Mouse (Mus musculus): ENCODE results near the gene Tfap2e.

Gene Tfap2e

DNA sequence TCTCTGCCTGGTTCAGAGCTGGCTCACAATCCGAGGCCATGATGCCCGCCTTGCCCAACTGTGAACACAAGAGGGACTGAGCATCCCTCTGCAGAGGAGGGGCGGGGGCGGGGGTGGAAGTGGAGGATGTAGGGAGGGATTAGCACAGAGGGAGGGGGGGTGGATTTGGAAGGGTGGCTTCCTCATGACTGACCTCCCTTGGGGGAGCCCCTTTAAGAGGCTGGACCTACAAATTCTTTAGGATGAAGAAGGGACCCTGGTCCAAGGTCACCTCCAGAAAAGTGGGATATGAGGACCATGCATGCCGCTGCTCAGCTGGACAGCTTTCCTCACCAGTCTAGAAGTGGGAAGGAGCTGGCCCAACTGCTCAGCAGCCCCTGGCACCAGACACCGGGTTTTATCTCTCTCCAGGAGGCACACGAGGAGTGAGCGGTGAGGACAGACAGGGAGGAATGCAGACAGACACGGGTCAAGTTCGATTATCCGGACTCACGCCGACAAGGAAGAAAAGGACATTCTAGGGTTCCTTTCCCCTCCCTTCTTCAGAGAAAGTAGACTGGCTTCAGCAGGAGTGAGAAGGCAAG is 16.1 kb upstream of the Tfap2e start:
- in situ Hi-C loops (cut with MboI, MseI) = no loop called here

DNA sequence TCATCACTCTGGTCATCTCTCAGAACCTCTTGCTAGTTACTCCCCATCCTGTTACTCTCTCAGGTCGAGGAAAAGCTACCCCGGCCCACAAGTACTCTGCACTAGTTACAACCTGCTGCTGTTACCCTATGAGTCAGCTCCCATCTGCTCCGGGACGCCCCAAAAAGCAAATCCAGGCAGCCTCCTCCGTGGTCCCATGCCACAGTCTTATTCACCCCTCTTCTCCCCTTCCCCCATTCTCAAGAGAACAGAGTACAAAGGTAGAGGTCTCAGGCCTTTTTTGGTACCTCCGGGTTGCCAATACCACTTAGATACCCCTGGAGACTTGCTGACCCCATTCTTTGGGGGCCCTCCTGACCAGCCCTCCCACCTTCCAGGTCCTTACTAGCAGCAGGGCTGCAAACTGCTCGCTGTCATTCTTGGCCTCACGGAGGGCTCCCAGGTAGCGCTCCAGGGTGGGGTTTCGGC is 15.6 kb upstream of the Tfap2e start:
- in situ Hi-C loops (cut with MboI, MseI) = no loop called here

DNA sequence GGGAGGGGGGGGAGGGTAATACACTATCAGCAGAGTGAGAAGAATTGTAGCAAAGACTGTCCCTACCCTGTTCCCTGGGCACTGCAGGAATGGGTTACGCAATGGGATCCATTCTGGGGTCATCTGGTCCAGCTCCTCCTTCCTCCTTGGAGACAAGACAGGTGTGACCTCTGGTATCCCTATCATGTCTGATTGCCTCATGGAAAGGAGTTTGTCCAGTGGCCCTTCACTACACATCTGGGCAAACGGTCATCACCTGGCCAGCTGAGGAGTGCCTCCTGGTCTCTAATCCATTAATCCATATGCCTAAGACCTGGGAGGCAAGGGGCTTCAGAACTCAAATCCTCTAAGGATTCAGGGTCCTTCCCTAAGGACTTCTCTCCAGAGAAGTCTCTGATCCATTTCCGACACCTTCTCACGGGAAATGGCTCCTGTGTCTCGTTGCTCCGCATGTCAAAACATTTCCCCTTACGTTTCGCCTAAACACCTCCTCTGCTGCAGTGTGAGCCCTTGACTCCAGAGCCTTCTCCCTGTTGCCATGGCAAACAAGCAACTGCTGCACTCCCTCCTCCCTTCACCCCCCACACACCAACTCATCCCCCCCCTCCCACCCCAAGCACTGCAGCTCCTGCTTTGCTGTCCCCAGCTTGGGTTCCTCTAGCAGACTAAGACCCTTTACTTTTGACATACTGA is 15.0 kb upstream of the Tfap2e start:
- in situ Hi-C loops (cut with MboI, MseI) = no loop called here

DNA sequence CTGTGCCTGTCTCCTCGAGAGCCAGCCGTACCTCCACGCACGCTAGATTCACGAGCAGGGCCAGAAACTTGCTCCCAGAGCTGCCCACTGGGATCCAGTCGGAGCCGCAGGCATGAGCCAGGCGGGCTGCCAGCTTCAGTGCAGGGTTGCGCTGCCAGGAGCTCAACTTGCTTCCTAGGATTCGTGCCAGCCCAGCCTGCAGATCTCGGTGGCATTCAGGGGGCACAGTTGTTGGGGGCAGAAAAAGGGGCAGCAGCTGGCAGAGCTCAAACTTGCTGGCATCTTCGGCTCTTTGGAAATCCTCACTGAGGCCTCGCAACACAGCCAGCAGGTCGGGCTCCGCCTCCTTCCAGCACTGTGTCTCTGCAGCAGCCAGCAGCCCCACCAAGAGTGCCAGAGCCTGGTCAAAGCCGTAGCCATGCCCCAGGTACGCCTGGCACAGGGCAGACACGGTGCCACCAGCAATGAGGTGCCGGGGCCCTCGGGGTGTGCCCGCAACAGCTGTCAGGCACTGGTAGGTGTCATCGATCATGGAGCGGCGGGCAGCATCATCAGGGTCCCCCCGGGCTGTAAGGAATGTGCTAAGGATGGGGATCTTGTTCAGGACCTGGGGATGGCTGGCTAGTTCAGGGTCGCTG is 14.1 kb upstream of the Tfap2e start:
- in situ Hi-C loops (cut with MboI, MseI) = no loop called here

DNA sequence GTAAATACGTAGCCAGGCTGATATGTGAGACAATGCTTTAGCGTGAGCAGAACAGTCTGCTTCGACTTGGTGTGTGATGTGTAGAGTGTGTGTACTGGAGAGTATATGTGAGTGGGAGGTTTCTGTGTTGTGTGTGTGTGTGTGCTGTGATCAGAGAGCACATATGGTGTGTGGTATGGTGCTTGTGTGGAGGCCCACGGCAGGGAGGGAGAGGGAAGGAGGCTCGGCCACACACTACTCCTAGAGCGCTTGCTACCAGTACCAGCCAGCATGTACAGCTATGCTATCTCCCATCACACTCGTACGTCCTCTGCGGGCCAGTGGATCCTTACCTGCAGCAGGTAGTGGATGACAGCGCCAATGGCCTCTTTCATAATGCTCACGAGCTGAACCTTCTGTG is 13.5 kb upstream of the Tfap2e start:
- in situ Hi-C loops (cut with MboI, MseI) = no loop called here

DNA sequence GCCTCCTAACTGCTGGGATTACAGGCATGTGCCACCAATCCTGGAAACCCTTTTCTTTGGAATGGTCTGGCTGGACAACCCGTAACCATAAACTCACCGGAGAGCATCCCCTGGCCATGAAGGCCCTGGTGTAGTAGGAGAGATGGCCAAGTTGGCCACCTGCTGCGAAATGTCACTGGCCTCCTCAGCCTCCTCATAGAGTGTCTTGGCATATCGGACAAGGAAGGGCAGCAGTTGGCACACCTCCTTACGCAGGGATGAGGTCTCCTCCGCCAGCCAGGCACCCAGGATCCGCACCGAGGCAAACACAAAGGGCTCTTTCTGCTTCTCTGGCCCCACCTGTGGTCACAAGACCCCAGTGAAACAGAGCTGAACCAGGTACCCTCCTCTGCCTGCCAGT is 12.3 kb upstream of the Tfap2e start:
- in situ Hi-C loops (cut with MboI, MseI) = no loop called here

DNA sequence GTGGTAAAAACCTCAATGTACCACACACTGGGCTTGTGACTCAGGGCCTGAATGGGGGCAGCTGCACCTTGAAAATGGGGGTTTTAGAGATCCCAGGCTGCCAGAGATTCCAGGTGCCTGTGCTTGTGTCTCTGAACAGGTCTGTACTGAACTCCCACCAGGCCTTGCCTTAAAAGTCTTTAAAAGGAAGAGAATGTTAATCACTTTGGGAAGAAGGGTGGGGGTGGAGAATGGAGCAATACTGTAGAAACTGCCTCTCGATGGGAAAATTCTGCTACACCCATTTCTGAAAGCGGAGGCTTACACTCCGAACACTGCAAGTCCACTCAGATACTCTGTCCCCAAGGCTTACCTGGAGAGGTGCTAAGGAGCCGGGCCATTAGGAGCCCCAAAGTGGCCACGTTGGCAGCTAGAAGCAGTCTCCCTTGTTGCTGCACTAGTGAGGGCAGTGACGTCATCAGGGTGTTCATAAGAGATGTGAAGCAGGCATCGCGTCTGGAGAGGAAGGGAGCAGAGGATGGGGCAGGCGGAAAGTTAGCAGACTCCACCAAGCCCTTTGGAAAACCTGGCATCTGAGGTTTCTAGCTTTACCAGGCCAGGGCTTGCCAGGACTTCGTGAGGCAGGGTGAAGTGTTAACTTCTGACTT is 10.3 kb upstream of the Tfap2e start:
- in situ Hi-C loops (cut with MboI, MseI) = no loop called here

DNA sequence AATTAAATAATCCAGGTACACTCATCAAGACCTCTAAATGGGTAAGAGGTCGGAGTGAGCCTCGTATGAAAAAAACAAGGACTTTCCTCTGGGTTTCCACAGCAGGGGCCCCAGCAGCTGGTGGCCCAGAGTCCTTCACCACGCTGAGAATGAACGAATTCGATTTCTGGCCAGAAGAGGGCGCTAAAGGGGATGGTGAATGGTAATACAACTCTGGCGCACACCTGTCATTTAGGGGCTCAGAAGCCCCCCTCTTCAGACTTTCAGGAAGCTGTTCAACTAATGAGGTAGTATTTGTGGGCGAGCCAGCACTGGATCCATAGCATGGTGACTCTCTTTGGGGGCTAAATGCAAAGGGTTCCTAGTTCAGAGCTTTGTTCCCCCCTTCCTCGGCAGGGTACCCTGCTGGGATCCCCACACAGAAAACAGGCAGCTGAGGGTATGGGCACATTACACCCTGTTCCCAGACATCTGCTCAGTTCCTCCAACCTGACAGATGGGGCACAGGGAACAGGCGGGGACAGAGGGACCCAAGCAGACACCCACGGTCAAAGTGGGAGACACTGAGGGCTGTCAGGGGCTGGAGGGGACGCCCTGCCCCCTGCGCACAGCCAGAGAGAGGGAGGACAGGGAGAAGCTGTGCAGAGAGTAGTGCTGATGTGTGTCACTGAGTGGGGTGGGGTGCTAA is 9.6 kb upstream of the Tfap2e start:
- in situ Hi-C loops (cut with MboI, MseI) = no loop called here

DNA sequence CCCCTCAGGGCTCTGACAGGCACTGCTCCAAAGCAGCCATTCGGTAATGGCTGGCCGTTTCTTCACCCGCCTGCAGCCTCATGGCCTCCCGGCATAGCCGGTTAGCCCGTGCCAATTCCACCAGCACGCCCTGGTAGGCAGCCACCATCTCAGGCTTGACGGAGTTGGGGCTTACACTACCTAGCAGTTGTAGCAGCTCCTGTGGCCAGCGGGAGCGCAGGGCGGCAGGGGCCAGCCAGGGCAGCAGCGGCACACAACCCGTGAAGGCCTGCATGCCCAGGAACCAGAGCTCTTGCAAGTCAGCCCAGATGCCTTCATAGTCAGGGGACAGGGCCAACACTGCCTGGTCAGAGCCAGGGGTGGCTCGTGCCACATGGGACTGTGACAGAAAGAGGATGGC is 8.8 kb upstream of the Tfap2e start:
- in situ Hi-C loops (cut with MboI, MseI) = no loop called here

DNA sequence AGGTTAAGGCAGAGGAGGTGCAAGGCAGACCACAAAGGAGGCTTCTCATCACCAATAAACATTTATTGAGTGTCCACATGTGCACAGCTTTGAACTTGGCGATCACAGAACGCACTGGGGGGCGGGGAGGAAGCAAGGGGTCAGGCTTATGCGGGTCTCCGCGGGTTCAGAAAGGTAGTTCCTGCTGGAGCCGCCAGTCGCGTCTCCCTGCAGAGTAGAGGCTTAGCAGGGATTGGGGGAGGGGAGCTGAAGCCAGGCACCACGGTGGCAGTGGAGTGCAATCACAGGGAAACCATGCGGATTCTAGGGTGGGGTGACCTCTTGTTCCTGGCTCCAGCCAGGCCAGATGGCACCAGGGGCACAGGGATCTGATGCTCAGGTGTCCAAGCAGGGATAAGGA is 7.7 kb upstream of the Tfap2e start:
- in situ Hi-C loops (cut with MboI, MseI) = no loop called here

DNA sequence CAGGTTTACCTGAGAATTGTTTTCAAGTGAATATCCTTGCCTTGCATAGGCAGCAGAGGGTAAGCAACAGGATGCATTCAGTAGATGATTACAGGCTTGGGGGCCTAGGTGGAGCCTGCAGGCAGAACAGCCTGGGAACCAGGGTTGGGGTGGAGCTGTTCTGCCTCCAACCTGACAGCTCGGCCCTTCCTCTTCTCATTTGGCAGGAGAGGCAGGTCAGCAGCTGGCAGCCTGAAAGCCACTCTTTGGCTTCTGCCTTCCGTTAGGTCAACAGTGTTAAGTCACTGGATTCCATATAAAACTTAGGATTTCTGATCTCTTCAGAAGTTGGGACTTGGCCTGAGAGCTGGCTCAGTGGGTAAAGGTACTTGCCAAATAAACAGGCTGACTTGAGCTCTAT is 6.9 kb upstream of the Tfap2e start:
- in situ Hi-C loops (cut with MboI, MseI) = no loop called here

DNA sequence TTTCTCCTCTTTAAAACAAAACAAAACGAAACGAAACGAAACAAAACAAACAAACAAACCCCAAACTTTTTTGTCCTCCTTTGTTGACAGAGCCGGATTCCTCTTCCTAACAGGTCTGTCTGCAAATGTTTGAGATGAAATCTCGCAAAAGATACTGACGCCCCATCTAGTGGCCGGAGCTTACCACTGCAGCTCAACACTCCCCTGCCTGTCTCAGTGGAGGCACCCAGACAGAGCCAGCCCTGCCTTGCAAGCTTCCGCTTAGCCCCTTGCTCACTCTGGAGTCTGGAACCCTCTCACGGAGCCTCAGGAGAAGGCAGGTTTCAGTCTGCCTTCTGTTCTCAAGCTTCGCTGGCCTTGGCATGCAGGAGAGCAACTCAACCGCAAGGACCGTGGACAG is 5.4 kb upstream of the Tfap2e start:
- in situ Hi-C loops (cut with MboI, MseI) = no loop called here

DNA sequence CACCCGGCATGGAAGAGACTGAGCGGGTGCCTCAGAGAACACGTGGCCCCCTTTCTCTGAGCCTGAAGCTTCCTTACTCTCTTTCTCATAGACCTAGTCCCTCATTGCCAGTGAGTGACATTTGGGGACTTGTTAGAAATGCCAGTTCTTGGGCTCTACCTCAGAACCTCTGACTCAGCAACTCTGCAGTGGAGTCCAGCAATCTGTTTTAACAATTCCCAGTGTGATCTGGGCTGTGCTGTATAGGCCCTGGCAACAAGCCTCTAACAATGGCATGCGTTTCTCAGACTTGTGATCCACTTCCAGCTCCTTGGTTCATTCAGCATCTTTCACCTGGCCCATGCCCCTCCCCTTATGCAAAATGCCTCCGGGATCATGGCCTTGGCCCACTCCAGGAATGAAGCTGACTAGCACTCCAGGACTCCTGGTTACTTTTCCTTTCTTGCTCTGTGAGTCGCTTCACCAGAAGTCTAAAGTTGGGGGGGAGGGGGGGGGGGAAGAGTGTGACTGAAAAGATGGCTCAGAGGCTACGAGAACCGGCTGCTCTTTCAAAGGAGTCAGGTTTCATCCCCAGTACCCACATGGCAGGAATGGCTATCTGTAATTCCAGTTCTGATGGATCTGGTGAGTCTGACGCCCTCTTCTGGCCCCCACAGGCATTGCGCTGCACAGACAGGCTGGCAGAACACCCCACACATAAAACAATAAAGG is 4.1 kb upstream of the Tfap2e start:
- in situ Hi-C loops (cut with MboI, MseI) = no loop called here

DNA sequence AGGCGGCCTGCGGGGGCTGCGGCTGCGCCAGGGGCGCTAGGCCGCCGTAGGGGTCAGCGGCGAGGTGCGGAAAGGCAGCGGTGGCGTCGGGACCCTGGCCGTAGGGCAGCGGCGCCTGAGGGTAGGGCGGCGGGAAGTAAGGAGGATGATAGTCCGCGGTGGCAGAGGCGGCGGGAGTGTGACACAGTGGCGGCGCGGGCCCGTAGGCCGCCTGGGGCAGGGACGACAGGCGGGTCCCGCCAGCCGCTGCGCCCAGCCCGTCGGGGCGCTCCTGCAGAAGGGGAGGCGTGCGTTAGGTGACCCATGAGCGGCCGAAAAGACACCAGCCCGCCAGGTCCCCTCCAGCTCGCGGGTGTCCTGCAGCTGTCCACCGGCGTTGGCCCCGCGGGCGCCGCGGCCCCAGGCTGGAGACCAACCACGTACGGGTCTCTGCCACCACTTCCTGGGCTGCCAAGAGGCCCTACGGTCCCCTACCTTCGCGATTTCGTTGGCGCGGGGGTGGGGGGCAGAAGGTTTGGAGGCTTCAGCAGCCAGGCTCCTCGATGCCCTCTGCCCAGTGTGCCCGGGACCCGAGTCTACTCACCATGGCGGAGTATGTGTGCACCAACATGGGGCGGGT is 549 bp downstream of the Tfap2e start:
- in situ Hi-C loops (cut with MboI, MseI) = no loop called here

DNA sequence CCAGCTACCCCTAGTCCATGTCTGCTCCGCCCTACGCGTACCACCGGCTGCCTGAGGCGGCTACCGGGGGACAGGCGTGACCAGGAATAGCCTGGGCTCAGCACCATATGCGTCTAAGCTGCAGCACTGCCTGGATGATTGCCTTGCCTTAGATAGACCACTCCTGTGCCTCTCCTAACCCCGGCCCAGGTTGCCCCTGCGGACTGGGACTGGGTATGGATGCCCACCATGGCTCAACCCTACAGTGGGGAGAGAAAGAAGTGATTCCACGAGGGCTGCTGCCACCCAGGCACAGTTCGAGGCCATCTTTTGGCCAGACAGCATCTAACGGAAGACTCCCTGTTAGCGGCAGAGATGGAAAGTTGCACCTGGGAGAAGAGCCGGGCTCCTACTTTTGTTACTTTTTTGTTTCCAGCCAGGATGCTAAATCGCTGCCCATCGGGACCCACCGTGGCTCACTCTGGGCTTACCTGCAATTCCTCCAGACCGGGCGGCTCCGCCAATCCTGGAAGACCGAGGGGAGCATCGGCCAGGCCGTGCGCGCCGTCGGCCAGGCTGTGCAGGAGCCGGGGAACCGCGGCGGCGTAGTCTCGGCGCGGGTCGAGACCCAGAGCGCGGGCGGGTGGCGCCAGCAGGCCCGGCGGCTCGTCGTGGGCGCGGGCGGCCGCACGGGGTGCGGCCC is 1.2 kb downstream of the Tfap2e start:
- in situ Hi-C loops (cut with MboI, MseI) = loop anchor here (5.0 kb wide), 1 partner anchor 128 kb away; the partner anchor contains the start of gene 5730409E04Rik

DNA sequence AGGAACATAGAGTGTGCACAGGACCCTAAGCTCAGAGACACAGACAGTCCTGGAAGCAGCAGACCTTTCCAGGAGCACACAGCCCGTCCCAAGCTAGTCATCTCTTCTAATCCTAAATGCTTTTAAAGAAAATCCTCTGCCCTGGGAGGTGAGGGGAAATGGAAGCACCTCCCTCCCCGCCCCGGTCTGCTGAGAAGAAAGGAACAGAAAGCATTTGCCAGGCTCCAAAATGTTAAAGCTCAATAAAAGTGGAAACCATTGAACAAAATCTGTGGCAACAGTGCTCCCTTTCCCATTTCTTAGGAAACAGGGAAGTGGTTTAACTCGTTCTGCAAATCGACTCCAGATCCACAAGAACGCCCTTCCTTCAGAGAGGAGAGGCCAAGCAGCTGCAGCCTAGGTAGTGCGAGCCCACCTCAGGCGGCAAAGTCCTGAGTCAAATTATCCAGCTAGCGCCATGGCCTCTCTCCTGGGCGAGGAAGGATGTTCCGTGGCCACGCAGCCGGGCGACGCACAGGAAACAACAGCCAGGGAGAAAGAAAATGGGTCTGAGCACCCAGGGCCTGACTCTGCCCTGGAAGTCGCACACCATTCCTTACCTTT is 1.9 kb downstream of the Tfap2e start:
- in situ Hi-C loops (cut with MboI, MseI) = loop anchor here (5.0 kb wide), 1 partner anchor 127 kb away; the partner anchor contains the start of gene 5730409E04Rik

DNA sequence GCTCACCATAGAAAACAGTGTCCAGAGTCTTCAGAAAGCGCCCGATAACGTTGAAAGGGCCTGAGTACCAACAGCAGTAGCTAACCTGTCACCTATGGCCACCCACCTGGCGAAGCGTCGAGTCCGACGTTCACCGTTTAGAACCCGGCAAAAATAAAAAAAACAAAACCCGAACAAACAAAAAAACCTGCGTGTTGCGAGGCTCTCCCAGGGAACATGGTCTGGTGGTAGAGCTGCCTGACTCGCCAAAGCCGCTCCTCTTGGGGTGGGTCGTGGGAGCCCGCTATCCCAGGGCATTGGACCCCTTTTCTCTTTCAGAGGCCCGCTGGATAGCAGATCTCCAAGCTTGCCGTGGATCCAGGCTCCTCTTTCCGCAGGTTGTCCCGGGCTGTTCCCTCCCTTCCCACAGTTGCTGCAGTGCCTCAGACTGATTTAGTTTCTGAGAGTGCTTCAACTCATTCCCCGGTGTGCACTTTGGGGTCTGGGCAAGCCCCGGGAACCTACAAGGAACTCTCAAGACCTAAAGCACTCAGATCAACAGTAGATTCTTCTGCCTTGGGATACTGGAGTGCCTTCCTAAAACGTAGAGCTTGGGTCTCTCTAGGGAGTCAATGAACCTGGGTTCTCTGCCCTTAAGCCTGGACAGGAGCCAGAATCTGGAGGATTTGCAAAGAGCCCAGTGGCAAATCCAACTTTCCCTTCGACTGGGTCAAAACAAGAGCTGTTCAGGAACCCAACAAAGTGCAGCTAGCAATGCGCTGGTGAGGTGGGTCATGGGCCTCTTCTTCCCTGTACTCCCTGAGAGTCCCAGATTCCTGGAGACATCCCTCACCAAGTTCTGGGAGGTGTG is 3.3 kb downstream of the Tfap2e start:
- in situ Hi-C loops (cut with MboI, MseI) = loop anchor here (5.0 kb wide), 1 partner anchor 125 kb away; the partner anchor contains the start of gene 5730409E04Rik

DNA sequence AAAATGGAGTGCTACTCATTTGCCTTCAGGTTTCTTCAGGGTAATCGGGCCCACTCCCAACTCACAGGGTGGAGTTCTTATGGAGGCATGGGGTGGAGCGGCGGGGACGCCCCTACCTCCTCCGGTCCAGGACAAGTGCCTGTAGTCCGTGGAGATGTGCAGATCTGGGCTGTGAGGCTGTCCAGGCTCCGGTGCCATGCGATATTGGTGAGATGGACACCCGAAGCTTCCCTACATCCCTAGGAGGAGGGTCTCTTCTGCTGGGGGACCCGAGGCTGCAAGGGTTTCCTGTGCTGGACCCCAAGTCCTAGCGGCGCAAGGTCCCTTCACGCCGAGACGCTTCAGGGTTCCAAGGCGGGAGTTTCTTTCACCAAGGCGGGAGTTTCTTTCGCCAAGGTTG is 3.9 kb downstream of the Tfap2e start:
- in situ Hi-C loops (cut with MboI, MseI) = loop anchor here (5.0 kb wide), 1 partner anchor 125 kb away; the partner anchor contains the start of gene 5730409E04Rik

DNA sequence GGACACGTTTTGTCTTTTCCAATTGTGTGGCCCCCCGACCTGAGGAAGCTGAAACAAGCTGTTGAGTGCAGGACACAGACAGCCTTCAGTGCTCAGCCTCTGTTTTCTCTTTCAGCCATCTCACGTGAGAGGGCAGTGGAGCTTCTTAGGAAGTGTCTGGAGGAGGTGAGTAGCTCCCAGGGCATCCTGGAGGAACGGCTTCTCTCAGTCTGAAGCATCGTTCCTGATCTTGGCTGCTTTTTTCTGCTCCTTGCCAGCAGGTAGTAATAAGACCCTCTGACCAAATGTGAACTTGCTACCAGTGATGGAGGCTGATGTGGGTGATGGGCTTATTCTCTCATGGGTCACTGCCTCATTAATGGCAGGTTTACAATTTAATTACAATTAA is 28.6 kb downstream of the Tfap2e start:
- in situ Hi-C loops (cut with MboI, MseI) = no loop called here

Data from T-helper 2 cell (primary cell).